Mouse (Mus musculus) CD8-positive naive resting alpha-beta T cell, adult 2 months (primary cell): ENCODE data around the gene Ppil2.

Experiments used
- DNase-seq, 2 experiments: peaks; one replicate each; pipeline ENCODE4 v3.0.0; 2022; ENCODE audit warnings: low read depth in 2 of 2, low spot score in 2 of 2

The Ppil2 gene

DNA sequence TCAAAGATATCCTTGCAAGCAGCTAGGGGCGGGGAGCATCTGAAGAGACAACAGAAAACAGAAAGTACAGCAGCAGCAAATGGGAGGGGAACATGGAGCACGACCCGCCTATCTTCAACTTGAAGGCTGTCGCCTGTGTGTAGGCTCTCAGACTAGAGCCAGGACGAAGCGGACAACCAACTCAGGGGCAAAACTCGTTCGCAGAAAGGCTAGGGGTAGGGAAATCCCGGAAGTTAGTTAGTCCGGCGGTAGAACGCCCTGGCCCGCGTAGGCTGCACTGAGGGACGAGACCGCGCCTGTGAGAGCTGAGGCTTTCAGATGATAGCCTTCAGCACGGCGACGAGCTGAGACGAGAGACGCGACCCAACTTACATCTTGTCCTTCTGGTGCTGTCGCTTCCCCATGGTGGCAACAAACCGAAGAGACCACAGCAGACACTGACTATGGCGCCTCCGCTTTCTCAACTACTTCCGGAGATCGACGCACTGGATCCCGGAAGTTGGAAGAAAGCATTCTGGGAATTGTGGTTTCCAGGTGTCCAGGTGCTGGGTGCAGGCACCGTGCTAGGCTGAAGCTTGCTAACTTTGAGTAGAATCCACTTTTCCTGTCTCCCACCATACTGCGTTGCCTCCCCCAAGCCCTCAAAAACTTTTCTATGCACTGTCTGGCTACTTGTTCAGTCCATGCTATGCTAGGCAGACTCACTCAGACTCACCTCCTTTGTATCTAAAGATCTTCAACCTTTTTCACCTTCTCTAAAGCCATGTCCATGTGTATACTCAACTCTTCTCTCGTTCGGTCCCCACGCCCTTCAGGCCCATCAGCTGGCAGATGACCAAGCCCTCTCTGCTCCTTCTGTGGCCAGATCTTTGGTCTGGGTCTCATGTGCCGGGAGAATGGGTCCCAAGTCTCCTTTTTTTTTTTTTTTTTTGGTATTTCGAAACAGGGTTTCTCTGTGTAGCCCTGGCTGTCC, at the start of gene Ppil2:
TSS of gene Ppil2 (minus strand) at position 487 of the 973 bp plus-strand sequence.
- peak; percentile 47 to 61 for DNase-seq

DNA sequence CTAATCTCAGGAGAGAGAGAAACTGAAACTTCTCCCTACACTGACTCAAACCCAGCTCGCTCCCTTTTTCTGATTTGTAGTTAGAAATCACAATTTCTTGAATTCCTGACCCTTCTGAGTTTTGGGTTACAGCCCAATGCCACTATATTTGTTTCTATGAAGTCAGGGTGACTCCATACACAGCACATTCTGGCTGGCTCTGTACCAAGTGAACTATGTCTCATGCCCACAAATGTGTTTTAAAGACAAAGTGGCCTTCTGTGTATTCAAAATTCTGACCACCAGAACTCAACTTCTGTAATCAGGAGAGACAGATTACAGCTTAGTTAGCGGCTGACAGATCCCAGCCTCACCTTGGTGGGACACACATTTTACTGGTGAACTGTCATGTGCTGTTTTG, 43.3 kb upstream of the Ppil2 start:
- no peak for DNase-seq

DNA sequence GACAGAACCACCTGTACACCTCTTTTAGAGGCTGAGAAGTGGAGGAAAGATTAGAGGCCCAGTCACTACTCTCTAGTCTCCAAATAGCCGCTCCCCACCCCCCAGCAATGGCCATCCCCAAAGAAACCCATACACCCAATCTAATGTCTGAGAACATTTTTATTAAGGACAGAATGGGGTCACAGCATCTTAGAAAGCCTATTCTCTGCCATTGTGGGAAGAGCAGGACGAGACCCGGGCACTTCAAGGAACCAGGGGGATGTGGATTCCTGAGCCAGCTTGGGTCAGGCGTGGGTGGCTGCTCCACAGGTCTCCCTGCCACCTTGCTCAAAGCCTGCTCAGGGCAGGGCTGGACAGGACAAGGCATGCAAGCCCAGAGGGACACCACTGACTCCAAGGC, 40.8 kb upstream of the Ppil2 start:
- no peak for DNase-seq

DNA sequence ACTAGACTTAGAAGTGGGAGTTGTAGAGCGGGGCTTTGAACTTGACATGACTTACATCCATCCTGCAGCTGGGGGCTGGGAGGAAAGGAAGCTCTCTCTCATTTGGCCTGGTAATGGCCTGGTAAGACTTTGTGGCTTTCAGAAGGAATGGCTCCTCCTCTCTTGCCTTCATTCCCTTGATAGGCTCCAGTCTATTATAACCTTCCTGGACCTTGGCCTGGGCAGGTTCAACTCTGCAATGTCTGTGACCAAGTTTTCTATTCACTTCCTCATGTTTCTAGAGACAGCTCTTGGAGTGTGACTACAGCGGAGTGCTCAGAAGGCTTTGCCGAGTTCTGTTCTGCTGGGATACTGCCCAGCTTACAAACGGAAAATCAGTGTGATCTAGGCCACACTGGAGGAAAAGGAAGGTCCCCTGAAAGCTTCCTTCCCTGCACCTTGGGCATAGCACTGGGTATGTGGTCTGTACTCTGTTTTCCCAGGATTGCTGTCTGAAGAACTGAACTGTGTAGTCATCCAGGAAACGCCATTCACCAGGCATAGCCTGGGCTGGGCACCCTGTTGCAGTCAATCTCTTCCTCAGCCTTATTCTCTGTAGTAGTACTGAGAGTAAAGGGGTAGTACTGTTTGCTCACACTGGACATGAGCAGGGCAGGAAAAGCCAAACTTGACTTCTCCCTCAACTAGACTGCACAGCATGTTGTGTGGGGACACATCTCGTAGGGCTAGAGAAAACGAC, 39.6 kb upstream of the Ppil2 start:
- no peak for DNase-seq

DNA sequence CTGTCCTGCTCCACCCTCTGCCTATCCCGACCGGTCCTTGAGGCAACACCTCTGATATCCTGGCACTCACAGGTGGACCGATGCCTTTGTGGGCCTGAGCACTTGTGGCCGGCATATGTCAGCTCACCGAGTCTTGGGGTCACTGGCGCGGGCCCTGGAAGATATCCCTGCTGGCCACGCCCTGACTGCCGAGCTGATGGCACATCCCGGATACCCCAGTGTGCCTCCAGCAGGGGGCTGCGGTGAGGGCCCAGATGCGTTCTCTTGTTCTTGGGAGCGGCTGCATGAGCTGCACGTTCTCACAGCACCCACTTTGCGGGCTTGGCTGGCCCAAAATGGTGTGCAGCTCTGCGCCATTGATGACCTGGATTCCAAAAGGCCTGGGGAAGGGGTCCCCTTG, 37.0 kb upstream of the Ppil2 start:
- DNase-seq: peak in 1 of 2 experiments; percentile 19

DNA sequence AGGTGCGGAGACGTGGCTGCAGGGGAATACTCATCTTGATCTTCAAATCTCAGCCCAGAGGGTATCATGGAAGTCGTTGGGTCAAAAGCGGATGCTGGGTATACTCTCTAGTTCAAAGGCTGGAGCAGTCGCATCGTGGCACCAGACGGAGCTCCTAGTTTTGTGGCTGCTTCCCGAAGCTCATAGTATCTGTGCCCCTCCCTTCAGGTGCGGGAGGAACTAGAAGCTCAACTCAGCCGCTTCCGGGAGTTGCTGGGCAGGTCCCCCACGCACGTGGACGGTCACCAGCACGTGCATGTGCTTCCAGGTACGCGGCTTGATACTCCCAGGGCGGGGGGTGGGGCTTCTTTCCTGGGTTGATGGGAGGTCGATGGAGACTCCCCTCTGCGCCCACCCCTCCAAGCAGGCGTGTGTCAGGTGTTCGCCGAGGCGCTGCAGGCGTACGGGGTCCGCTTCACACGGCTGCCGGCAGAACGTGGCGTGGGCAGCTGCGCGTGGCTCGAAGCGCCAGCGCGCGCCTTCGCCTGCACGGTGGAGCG, 36.4 kb upstream of the Ppil2 start:
- peak in 1 of 2 experiments; percentile 20 for DNase-seq

DNA sequence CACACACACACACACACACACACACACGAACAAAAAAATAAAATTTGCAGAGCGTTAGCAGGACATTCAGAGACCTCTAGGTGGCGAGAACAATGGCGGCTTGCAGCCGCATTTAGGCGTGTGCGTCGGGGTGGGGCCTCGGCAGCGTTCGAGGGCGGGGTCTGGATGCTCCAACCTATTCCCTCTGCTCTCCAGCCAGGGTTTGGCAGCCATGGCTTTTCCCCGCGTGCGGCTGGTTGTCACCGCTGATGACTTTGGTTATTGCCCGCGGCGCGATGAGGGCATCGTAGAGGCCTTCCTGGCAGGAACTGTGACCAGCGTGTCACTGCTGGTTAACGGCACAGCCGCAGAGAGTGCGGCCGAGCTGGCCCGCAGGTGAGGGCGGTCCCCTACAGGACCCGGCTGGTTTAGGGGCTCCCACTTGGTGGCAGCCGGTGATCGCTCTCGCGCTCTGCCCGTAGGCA, 35.7 kb upstream of the Ppil2 start, which contains the start of gene Ccdc116:
TSS of gene Ccdc116 (minus strand) at position 458 of the 464 bp plus-strand sequence.
- DNase-seq: peak; percentile 70 to 77

DNA sequence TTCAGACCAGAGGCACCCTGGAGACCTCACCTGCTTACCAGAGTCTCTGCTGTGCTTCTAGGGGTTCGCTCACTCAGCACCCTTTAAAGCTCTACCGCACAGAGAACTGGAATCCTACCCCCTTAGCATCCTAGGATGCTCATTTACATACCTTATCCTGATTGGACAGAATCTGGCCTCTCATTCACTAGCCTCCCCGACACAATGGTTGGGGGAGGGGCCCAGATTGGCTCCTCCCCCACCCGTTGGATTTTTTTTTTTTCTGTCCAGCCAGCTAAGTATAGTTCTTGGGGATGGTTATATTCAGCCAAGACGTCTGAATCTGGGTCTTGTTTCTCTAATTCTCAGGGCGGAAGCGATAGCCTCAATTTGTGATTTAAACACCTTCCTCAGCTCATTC, 33.3 kb upstream of the Ppil2 start, which contains the start of gene Ydjc:
TSS of gene Ydjc (plus strand) at position 283 of the 400 bp plus-strand sequence.
- no peak for DNase-seq

DNA sequence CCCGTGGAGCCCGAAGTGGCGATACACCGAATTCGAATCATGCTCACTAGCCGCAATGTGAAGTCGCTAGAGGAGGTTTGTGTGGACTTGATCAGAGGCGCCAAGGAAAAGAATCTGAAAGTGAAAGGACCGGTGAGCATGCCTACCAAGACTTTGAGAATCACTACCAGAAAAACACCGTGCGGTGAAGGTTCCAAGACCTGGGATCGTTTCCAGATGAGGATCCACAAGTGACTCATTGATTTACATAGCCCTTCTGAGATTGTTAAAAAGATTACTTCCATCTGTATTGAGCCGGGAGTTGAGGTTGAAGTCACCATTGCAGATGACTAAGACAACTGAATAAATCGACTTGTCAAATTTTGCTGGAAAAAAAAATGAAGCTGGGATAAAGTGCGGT, 26.3 kb upstream of the Ppil2 start:
- DNase-seq: no peak

DNA sequence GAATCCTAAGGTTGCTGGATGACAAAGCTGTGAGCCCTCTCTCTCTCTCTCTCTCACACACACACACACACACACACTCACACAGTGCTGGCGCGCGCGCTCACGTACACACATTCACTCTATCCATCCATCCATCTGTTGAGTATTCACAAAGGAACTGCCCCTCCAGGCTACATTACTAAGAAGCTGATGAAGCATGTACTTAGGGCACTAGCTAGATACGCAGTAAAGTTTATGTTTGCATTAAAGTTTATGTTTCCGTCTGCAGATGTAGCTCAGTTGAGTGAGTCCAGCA, 21.8 kb upstream of the Ppil2 start:
- DNase-seq: no peak

DNA sequence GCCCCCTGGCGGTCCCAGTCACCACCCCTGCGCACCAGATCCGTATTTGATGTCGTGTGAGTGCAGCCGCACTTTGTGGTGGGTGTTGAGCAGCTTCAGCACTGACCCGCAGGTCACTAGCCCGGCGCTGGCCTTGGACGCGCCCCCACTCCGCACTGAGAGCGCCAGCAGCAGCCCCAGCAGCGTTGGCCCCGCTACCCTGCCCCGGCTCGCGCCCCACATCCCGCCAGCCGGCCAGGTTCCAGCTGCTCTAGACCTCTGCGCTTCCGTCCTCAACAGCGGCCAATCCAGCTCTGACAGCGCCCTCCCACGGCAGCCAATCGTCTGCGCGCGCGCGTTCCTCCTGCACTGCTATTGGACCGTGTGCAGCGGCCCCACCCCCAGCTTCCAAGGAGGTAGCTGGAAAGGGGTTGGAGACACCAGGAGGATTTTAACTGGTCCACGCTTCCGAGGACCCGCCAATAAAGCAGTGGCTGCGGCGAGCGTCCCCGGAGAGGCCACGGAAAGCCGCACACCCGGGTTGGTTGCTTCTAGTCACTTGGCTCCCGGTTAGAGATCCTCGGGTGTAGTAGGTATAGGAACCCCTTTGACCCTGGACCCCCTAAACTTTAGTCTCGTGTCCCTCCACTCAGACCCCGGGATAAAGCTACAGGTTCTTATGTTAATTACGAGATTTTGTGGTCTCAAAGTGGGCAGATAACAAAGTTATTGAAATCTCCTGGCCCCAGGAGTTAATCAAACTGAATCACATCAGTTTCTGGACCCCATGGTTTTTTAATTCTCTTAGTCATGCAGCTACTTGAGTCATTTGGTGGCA, 21.2 kb upstream of the Ppil2 start, which contains the start of gene Sdf2l1:
TSS of gene Sdf2l1 (minus strand) at position 295 of the 817 bp plus-strand sequence.
- DNase-seq: peak; percentile 93 to 96

DNA sequence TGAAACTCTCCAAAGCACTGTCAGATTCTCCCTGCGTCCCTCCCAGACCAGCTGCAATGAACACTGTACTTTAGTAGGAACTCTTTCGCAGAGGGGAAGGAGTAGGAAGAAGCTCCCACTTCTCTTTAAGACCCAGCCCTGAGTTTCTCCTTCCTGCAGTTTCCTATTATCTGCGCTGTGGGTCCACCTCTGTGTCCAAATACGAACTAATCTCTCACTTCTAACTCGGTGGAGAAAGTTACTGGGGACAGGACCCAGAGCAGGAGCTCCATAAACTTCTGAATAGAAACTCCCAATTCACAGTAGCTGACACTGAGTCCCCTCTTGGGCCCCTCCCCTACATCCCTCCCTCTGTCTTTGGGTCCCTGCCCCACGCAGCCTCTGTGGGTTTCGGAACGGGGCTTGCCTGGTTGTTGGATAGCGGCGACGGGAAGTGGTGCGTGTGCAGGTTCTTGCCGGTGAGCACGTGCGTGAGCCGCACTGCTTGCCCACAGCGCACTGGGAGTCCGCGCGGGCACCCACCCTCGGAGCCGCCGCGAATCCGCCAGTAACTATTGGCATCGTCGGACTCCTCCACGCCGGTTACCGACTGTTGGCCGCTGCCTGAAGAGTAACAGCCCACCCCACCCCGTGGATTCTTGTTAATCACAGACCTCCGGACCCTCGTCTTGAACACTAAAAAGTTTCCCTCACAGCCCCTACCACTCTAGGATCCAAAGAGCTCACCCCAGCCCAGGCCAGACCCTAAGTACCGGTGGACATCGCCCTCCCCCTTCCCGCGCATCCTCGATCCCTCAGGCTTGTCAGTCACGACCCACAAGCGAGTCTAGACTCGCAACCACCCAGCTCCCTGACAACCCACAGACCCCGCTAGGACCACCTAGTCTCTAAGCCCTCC, 20.4 kb upstream of the Ppil2 start:
- DNase-seq: peak; percentile 29

DNA sequence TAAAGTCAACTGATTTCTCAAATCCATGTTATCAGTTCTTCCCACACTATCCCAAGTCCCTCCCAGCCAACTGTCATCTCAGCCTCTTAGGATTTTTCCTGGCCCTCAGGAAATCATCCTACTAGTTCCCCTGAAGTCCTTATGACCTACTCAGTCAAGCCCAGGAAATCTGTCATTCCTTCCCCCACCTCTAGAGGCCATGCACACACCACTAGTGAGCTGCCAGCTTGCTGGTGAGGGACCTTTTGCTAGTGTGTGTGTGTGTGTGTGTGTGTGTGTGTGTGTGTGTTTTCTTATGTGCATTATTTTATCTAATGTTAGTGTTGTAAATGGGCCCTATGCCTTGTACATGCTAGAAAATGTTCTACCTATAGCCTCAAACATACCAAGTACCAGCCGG, 16.2 kb upstream of the Ppil2 start:
- DNase-seq: peak; percentile 52 to 59

DNA sequence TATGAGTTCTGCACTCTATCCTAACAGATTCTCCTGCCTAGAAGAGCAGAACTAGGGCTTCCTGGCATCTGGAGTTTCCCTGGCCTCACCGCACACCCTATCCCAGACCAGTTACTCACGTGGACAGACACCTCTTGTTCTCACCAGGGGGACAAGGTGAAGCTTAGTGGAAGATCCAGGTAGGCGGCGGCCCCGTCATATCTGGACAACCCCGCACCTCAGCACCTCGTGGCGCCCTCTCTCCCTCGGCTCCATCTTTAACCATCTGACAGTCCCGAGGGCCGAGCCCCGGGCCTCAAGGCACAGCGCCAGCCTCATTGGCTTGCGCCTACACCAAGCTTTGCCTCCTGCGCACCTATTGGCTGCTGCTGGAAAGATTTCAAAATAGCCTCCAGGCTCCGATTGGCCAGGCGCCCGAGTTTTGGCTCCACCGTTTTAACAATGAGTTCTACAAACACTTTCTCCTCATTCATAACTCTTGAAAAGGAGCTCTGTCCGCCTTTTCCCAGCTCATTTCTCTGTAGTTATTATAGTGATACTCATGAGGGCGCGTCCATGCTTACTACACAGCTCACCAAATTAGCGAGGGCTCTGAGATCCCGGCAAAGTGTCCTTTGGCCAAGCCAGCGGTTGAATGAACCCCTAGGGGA, 13.9 kb upstream of the Ppil2 start, which contains the start of gene 2610318N02Rik:
TSS of gene 2610318N02Rik (minus strand) at position 297 of the 650 bp plus-strand sequence.
- peak; percentile 27 to 31 for DNase-seq

DNA sequence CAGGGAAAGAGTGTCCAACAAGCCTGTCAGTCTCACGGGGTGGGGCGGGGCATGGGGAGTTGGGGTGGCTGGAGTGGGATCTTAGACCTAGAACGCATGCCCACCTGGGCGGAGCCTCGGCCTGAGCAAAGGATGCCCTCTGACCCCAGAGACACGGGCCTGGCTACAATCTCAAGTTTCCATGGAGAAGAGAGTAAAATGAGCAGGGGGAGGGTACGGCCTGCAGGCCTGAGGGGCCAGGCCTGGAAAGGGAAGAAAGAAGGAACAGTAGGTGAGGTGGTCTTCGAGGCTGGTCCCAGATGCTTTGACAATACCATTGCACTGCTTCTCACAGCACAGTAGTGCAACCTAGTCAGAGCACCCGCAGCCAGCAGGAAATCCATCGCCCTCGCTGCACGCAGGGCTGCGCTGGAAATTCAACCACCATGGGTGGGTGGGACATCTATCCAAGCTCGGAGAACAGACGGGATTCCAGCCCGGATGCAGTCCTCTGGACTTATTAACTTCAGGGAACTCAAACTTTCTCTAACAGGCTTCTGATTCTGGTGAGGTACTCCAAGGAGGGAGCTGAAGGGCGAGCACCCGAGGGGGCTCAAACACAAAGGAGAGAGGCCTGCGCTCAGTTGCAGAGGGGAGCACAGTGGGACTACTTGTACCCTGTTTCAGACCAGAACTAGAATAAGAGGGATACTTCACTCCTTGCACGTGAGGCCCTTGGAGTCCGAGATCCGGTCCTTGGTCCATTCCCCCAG, 13.2 kb upstream of the Ppil2 start:
- no peak for DNase-seq

DNA sequence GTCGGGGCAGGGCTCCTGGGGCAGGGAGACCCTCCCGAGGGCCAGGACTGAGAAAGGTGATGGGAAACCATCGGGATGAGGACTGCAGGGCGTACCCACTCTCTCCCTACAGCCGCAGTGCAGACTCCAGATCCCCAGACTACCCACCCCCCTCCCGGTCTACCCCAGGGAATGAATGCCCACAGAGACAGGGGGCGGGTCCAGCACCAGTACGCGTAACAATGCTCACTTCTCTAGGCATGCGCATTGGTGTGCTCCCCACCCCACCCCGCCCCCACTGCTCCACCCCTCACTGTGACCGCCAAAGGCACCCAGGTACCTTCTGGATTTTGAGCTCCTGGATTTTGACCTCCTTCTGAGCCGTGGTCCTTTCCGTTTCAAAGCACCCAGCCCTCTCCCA, 10.5 kb upstream of the Ppil2 start:
- DNase-seq: no peak

DNA sequence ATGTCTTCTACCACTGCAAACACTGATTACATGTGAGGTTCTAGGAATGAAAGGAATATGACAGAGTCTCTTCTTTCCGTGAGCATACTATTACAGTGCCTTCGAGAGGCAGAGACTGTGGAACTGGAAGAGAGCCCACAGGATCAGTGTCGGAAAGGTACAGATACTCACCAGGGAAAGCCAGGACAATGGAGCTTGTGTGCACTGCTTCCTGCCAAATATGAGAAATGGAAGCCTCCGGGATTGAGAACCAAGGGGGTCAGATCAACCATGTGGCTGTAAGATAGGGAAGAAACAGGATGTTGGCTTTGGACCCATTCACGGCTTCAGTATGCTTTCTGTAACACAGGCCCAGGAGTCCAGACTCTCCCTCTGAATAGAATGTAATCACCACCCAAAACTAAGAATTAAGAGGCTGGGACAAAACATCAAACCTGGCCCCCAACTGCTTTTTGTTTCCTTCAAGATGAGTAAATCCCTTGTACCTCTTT, 6.3 kb upstream of the Ppil2 start:
- no peak for DNase-seq

DNA sequence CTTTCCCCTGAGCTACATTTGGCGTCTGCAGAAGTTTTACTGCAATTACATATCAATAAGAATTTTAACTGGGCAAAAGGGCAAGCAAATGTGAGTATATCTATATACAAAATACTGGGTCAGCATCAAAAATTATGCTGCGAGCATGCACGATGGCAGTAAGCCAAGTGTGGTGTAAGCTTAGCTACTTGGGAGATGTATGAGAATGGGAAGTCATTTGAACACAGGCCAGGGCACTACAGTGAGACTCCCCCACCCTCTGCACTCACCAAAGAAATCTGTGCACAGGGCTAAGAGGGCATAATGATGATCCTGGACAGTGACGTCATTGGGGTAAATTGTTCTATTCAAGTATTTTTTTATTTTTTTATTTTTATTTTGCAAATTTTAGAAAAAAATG, 6.5 kb downstream of the Ppil2 start:
- DNase-seq: no peak
